In genomic region chr19:4216041-4216685, GRCm38 (mm10) we compare ENCODE assay signal across 9 mouse cellular contexts. TPM values are rescaled to one million over a fixed set of nuclear protein-coding genes. Genes with fewer than 3 reads are reported as not detected.
DNase-seq lines count a peak whose midpoint lies in the region; ATAC-seq lines count a peak whose summit lies in the region.
"Had no signal": no experiment of that assay in that cellular context is flagged by ENCODE, and none has a peak within 500 bp of the region (broad histone marks: within the 10 kb centered on the region; RNA-seq: fewer than 3 reads in every experiment).

No protein-coding gene starts in this region.

- H3K9me3 ChIP-seq in midbrain, embryonic 11.5 days (ENCODE audit: control insufficient read depth, low read length) = no peaks in the 10 kb centered on the region

- 25% methylated on average over 14 of the region's 14 CpGs for WGBS in midbrain, embryonic 11.5 days

- H3K27me3 ChIP-seq in midbrain, embryonic 11.5 days (ENCODE audit: control insufficient read depth, insufficient read depth, low read length) = peaks cover 48% of the 10 kb centered on the region

- DNase-seq in cerebellum, adult 9-11 months = peak; percentile 42
- no peak for DNase-seq in cerebellum, adult 11 months
- DNase-seq in Muller cell, postnatal 12 days (ENCODE audit: inconsistent ontology term) = peak; percentile 58
- peak; percentile 79 for DNase-seq in kidney, postnatal 10 days
- peak; percentile 92 for DNase-seq in midbrain, embryonic 11.5 days (ENCODE audit: low spot score, missing footprints)
- no peak for DNase-seq in frontal cortex, postnatal 25 days (ENCODE audit: low spot score in 2 of 2)
- DNase-seq in ovary, postnatal 14 days (ENCODE audit: low spot score) = no peak

- H3K9ac ChIP-seq in midbrain, embryonic 11.5 days (ENCODE audit: low read length) = no peak overlapping the region

- no peaks in the 10 kb centered on the region for H3K36me3 ChIP-seq in midbrain, embryonic 11.5 days (ENCODE audit: control insufficient read depth, insufficient read depth, low read length)

- H3K4me2 ChIP-seq in midbrain, embryonic 11.5 days = 0 out of 2 replicates have a peak overlapping the region, but pooled peaks have one; percentile 10

- ATAC-seq in granulocyte monocyte progenitor cell, adult 5-6 weeks (replicated peaks; ENCODE audit: poor library complexity, severe bottlenecking) = peak; percentile 16; the same call in 1 of the 2 replicates
- ATAC-seq in midbrain, embryonic 11.5 days (ENCODE audit: low FRiP score) = no peak

- H3K27ac ChIP-seq in midbrain, embryonic 11.5 days (ENCODE audit: low read depth, low read length) = no peak overlapping the region

- H3K4me3 ChIP-seq in midbrain, embryonic 11.5 days (ENCODE audit: low read depth, low read length) = no peak overlapping the region

- H3K4me1 ChIP-seq in midbrain, embryonic 11.5 days (ENCODE audit: control insufficient read depth, insufficient read depth, low read length) = peaks cover 25% of the 10 kb centered on the region

RNA-seq across cellular contexts. Expression of gene AC109138.7, which starts 2.0 kb away (rescaled TPM):
- total RNA-seq in granulocyte monocyte progenitor cell, adult 5-6 weeks (2014; fragmentation: Nextera tagmentation) = not detected in 2 replicates
- not detected in 2 replicates for total RNA-seq in granulocyte monocyte progenitor cell, adult 5-6 weeks (2017)
- polyA plus RNA-seq in midbrain, embryonic 11.5 days (2014; fragmentation: Nextera tagmentation; extraction: Ambion mirVana) = not detected in 2 replicates
- total RNA-seq: gastrocnemius, postnatal 4 days had no signal

RNA-seq across cellular contexts. Expression of gene Clcf1, which starts 2.1 kb away (rescaled TPM):
- total RNA-seq in granulocyte monocyte progenitor cell, adult 5-6 weeks (2014; fragmentation: Nextera tagmentation) = 6.8 and 7.4 TPM in 2 replicates
- 0.67 and 1.8 TPM in 2 replicates for total RNA-seq in granulocyte monocyte progenitor cell, adult 5-6 weeks (2017)
- 0.31 and 0.32 TPM in 2 replicates for polyA plus RNA-seq in midbrain, embryonic 11.5 days (2014; fragmentation: Nextera tagmentation; extraction: Ambion mirVana)

RNA-seq across cellular contexts. Expression of gene Rad9a, which starts 14.7 kb away (rescaled TPM):
- 27.8 and 41.3 TPM in 2 replicates for total RNA-seq in granulocyte monocyte progenitor cell, adult 5-6 weeks (2014; fragmentation: Nextera tagmentation)
- total RNA-seq in granulocyte monocyte progenitor cell, adult 5-6 weeks (2017) = 16.0 and 16.3 TPM in 2 replicates
- 42.4 and 43.5 TPM in 2 replicates for polyA plus RNA-seq in midbrain, embryonic 11.5 days (2014; fragmentation: Nextera tagmentation; extraction: Ambion mirVana)

RNA-seq across cellular contexts. Expression of gene Pold4, which starts 15.5 kb away (rescaled TPM):
- 68.6 and 117 TPM in 2 replicates for total RNA-seq in granulocyte monocyte progenitor cell, adult 5-6 weeks (2014; fragmentation: Nextera tagmentation)
- total RNA-seq in granulocyte monocyte progenitor cell, adult 5-6 weeks (2017) = 69.5 and 92.0 TPM in 2 replicates
- polyA plus RNA-seq in midbrain, embryonic 11.5 days (2014; fragmentation: Nextera tagmentation; extraction: Ambion mirVana) = 12.2 and 12.6 TPM in 2 replicates

RNA-seq across cellular contexts. Expression of gene Ppp1ca, which starts 24.3 kb away (rescaled TPM):
- total RNA-seq in granulocyte monocyte progenitor cell, adult 5-6 weeks (2014; fragmentation: Nextera tagmentation) = 406 and 527 TPM in 2 replicates
- 494 and 518 TPM in 2 replicates for total RNA-seq in granulocyte monocyte progenitor cell, adult 5-6 weeks (2017)
- polyA plus RNA-seq in midbrain, embryonic 11.5 days (2014; fragmentation: Nextera tagmentation; extraction: Ambion mirVana) = 874 and 929 TPM in 2 replicates

Comparison
In these comparisons a context has a peak if more than half of its experiments do, and no peak if none do; other contexts are left out.
1. DNase-seq: peak in cerebellum, adult 9-11 months (single experiment), Muller cell, postnatal 12 days (single experiment), kidney, postnatal 10 days (single experiment) and midbrain, embryonic 11.5 days (single experiment); none in cerebellum, adult 11 months (single experiment), frontal cortex, postnatal 25 days (0 of 2) and ovary, postnatal 14 days (single experiment).